Mouse (Mus musculus) cerebral cortex, adult 2 months (tissue): Measurements from ENCODE around the gene Zbtb8b.

Experiments used
- WGBS: fragments of 180-500 bp; shearing (Covaris S2); methylation state at CpG from one replicate; pipeline ENCODE4 v1.1.7; 2018; 5-methylcytosine and 5-hydroxymethylcytosine counted together

Zbtb8b gene

GRCm38 (mm10) chr4:129375821-129376220 lies 64.8 kb downstream of the Zbtb8b start:
- WGBS: 83% methylated on average over 5 of the region's 5 CpGs
